16 mouse cellular contexts compared by ENCODE assay signal in genomic region chr10:83053886-83054550, GRCm38 (mm10).
"Had no signal": no experiment of that assay in that cellular context is flagged by ENCODE, and none has a peak within 500 bp of the region (broad histone marks: within the 10 kb centered on the region; RNA-seq: fewer than 3 reads in every experiment).

No protein-coding gene starts in this region.

- H3K4me3 ChIP-seq: limb, embryonic 12.5 days; liver, embryonic 13.5 days; lung, embryonic 15.5 days; megakaryocyte, embryonic 14.5 days; midbrain, embryonic 15.5 days; neural tube, embryonic 12.5 days had no signal

- DNase-seq: layer of hippocampus, adult 9-11 months; layer of hippocampus, postnatal 36 days; liver; liver, embryonic 13.5 days; liver, postnatal 0 days; lung, postnatal 14 days; spleen, adult 18-20 months; thymus, postnatal 36 days had no signal

- H3K36me3 ChIP-seq: limb, embryonic 12.5 days; liver, embryonic 13.5 days; lung, embryonic 15.5 days; midbrain, embryonic 15.5 days; neural tube, embryonic 12.5 days had no signal

- H3K27me3 ChIP-seq: liver, embryonic 13.5 days; lung, embryonic 15.5 days; megakaryocyte, embryonic 14.5 days; midbrain, embryonic 15.5 days; neural tube, embryonic 12.5 days had no signal

- H3K9ac ChIP-seq: limb, embryonic 12.5 days; liver, embryonic 13.5 days; liver, postnatal 0 days; lung, embryonic 15.5 days; midbrain, embryonic 15.5 days; neural tube, embryonic 12.5 days had no signal

- H3K9me3 ChIP-seq: limb, embryonic 12.5 days; liver, embryonic 13.5 days; lung, embryonic 15.5 days; megakaryocyte, embryonic 14.5 days; midbrain, embryonic 15.5 days; neural tube, embryonic 12.5 days had no signal

- H3K4me2 ChIP-seq: limb, embryonic 12.5 days; liver, embryonic 13.5 days; lung, embryonic 15.5 days; midbrain, embryonic 11.5 days; midbrain, embryonic 15.5 days; neural tube, embryonic 12.5 days had no signal

- H3K27ac ChIP-seq: limb, embryonic 12.5 days; liver, embryonic 13.5 days; lung, embryonic 15.5 days; macrophage; midbrain, embryonic 15.5 days; neural tube, embryonic 12.5 days had no signal

- ATAC-seq: intestine, embryonic 16.5 days; liver, postnatal 0 days; midbrain, embryonic 15.5 days had no signal
